Mouse (Mus musculus) heart, adult 10 weeks (tissue): ENCODE results near the gene Usp38. TPM values are rescaled to one million over a fixed set of nuclear protein-coding genes. Genes with fewer than 3 reads are reported as not detected.

Source experiments
- polyA plus RNA-seq: library from polyadenylated mRNA; stranded (reverse); fragments of 350-450 nt; fragmentation: Illumina TruSeq; extraction: RNeasy Lipid Tissue Mini Kit (QIAGEN cat#74804); gene quantifications from one replicate; pipeline ENCODE4 v1.2.3, GENCODE M21; 2014; ENCODE audit warnings: low read depth, low replicate concordance

The Usp38 gene
- polyA plus RNA-seq: 14.7 TPM

GRCm38 (mm10) chr8:81014789-81015699 is at the start of gene Usp38:
Gene Usp38 (minus strand): TSS chr8:81014928.

Other genes starting within 250 kb of the Usp38 start
- 27.5 TPM for gene Gab1, start 134.4 kb downstream of the Usp38 start, polyA plus RNA-seq